Mouse (Mus musculus) CD8-positive naive resting alpha-beta T cell, adult 57 days (primary cell): ENCODE data around the gene Olfr1249. TPM values are rescaled to one million over a fixed set of nuclear protein-coding genes. Genes with fewer than 3 reads are reported as not detected.

ENCODE experiments used
- total RNA-seq: library from RNA; stranded (reverse); gene quantifications from one replicate; pipeline ENCODE4 v1.2.4, GENCODE M21; 2023

Olfr1249 gene
- not detected for total RNA-seq

DNA sequence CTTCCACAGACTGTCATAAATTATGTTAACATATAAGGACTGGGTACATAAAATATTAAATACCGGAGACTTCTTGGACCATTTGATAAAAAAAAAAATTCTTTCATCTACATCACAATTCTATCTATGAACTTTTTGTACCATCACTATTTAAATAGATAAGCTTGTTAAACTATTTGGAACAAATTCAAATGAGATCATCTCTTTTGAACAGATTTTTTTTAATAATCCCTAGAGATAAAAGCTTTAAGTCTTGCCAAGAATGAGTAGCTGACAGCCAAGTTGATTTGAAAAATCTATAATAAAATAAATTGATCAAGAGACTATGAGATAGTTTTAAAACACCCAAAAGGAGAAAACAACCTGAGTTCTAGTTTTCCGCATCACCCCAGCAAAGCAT, at the start of gene Olfr1249:
Olfr1249 (minus strand) TSS at position 101 of the 400 bp plus-strand sequence.

DNA sequence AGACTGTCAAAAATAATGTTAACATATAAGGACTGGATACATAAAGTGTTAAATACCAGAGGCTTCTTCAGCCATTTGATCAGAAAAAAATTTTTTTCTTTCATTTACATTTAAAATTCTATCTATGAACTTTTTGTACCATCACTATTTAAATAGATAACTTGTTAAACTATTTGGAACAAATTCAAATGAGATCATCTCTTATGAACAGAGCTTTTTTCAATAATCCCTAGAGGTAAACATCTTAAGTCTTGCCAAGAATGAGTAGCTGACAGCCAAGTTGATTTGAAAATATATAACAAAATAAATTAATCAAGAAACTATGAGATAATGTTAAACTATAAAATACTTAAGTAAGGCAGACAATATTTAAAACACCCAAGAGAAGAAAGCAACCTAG, 37.1 kb upstream of the Olfr1249 start, which contains the start of gene Olfr1251:
Olfr1251 (minus strand) TSS at position 101 of the 400 bp plus-strand sequence.

DNA sequence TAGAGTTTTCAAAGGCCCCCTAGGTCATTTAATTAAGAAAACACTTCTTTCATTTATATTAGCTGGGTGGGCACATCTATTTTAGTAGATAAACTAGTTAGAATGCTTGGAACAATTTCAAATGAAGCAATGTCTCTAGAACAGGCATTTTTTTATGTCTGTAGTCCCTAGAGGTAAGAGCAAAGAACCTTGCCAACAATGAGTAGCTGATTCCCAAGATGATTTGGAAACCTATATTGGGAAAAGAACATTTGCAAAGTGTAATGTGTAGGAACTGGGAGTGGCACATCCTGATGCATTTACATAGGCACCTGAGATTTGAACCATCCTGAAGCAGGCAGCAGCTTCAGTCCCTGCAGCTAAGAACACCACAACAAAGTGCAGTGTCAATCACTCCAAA, 26.6 kb upstream of the Olfr1249 start, which contains the start of gene Olfr1250:
Olfr1250 (minus strand) TSS at position 101 of the 400 bp plus-strand sequence.

DNA sequence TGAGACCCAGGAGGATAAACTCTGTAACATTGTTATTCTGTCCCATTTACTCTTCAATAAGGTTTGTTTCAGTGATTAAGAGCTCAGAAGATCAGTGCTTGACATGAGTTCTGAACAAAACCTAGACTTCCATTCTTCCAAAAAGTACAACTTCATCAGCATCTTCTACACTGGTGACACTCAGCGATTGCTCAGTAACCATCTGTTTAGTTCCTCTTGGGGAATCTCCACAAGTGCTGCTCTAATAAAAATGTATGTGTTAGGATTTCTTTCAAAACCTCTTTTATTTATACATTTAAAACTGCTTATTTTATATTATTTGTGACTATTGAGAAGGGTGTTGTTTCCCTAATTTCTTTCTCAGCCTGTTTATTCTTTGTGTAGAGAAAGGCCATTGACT, 16.6 kb downstream of the Olfr1249 start, which contains the start of gene Olfr1248:
Olfr1248 (minus strand) TSS at position 101 of the 400 bp plus-strand sequence.

DNA sequence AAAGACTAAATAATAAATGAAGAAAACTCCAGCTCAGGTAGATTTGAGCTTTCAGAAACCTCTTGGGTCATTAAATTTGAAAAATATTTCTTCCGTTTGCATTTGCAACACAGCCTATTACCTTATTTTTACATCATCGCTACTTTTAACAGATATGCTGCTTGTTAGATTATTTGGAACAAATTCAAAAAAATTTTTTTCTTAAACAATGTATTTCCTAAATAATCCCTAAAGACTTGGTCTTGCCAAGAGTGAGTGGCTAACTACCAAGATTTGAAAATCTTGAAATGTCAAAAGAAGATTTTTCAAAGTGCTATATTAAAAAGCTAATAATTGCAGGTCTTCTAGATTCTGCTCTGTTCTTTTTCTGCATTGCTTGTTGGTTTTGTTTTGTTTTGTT, 20.8 kb downstream of the Olfr1249 start, which contains the start of gene Olfr1247:
Olfr1247 (minus strand) TSS at position 101 of the 400 bp plus-strand sequence.

DNA sequence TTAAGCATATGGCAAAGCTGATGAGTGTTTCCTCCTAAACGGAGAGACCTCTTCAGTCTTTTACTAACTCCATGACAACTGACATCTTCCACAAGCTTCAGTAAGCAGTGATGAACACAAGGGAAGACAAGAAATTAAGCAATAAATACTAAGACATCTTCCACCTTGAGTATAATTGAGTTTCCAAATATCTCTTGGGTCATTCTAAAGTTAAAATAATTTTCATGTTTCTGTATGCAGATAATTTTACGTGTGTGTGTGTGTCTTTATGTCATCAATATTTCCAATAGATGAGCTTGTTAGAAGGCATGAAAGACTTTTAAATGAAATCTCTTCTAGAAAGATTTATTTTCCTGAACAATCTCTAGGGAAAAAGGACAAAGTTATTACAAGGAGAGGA, 41.7 kb downstream of the Olfr1249 start, which contains the start of gene Olfr1246:
Olfr1246 (minus strand) TSS at position 101 of the 400 bp plus-strand sequence.

Other genes starting within 250 kb of the Olfr1249 start
- gene Olfr1238, start 225.3 kb downstream of the Olfr1249 start, total RNA-seq: not detected
- not detected for gene Olfr1239, start 214.6 kb downstream of the Olfr1249 start, total RNA-seq
- gene Olfr1240, start 192.0 kb downstream of the Olfr1249 start, total RNA-seq: not detected
- gene Olfr1241, start 147.9 kb downstream of the Olfr1249 start, total RNA-seq: not detected
- gene Olfr1242, start 136.6 kb downstream of the Olfr1249 start, total RNA-seq: not detected
- not detected for gene Olfr1243, start 103.5 kb downstream of the Olfr1249 start, total RNA-seq
- not detected for gene Olfr1245, start 56.5 kb downstream of the Olfr1249 start, total RNA-seq
- gene Olfr1246, start 41.8 kb downstream of the Olfr1249 start, total RNA-seq: not detected
- 0.15 TPM for gene Olfr1247, start 20.9 kb downstream of the Olfr1249 start, total RNA-seq
- not detected for gene Olfr1248, start 16.7 kb downstream of the Olfr1249 start, total RNA-seq
- gene Olfr1250, start 26.5 kb upstream of the Olfr1249 start, total RNA-seq: not detected
- gene Olfr1251, start 37.0 kb upstream of the Olfr1249 start, total RNA-seq: not detected
- not detected for gene Olfr1252, start 90.0 kb upstream of the Olfr1249 start, total RNA-seq
- gene Olfr1253, start 122.1 kb upstream of the Olfr1249 start, total RNA-seq: not detected
- not detected for gene Olfr1254, start 158.6 kb upstream of the Olfr1249 start, total RNA-seq
- not detected for gene Olfr1255, start 177.1 kb upstream of the Olfr1249 start, total RNA-seq
- not detected for gene Olfr1256, start 206.6 kb upstream of the Olfr1249 start, total RNA-seq
- gene Olfr48, start 213.2 kb upstream of the Olfr1249 start, total RNA-seq: not detected
- not detected for gene Olfr1257, start 243.5 kb upstream of the Olfr1249 start, total RNA-seq